Mouse (Mus musculus): ENCODE results near the gene Tyms.

DNA sequence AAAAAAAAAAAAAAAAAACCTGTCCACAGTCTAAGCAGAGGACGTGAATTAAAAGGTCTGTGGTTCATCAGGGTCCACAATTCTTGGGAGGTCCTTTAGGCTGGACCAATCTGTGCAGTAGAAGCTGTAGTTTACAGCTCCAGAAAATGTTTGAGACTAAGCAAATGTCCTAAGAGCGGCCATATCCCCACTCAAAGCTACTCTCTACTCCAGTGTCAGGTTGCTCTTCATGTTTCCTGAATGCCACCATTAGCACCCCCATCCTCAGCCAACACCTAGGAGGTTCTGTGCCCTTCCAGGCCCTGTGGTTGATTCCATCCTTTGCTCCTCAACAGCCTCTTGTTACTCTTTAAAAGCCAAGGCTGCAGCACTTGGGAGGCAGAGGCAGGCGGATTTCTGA, 1.0 kb downstream of the Tyms start:
- no peak for TF ChIP-seq CTCF (IDR thresholded peaks at IDR 0.05; ENCODE audit: borderline replicate concordance, insufficient read depth, low read length)
- no peak for TF ChIP-seq POLR2A (IDR thresholded peaks at IDR 0.05; ENCODE audit: low read depth, low read length)
